ENCODE assay signal across 9 mouse cellular contexts in the genomic region with DNA sequence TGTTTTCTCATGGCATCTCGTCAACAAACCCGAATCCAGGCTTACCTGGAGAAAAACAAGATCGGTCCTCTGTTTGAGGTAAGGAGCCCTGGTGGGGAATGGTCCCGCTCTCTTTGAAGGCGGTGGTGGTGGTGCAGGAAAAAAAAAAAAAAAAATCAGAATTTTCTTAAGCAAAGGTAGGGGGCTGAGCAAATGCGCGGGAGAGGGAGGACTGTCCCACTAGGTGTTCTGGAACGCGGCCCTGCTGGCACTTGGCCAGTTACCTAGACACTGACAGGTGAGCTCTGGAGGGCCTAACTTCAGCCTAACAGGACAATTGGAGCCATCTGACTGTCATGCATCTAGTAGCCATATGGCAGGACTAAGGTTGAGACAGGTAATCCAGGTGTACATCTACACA. TPM values are rescaled to one million over a fixed set of nuclear protein-coding genes. Genes with fewer than 3 reads are reported as not detected.
DNase-seq lines count a peak whose midpoint lies in the region; ATAC-seq and TF ChIP-seq lines count a peak whose summit lies in the region.
"Had no signal": no experiment of that assay in that cellular context is flagged by ENCODE, and none has a peak within 500 bp of the region (broad histone marks: within the 10 kb centered on the region; RNA-seq: fewer than 3 reads in every experiment).

No protein-coding gene starts in this region.

- DNase-seq in lung, embryonic 14.5 days: peak; percentile 11
- no peak for DNase-seq in lung, adult 18-20 months
- peak; percentile 85 for DNase-seq in cerebellum, postnatal 14 days
- peak; percentile 5 for DNase-seq in heart, postnatal 4 days
- DNase-seq in lung, postnatal 10 days: peak; percentile 4
- no peak for DNase-seq in gastrocnemius, postnatal 25 days
- DNase-seq in layer of hippocampus, adult 9-10 months (ENCODE audit: low spot score): no peak

- no peak overlapping the region for H3K27ac ChIP-seq in lung, embryonic 14.5 days (ENCODE audit: low read depth)

- H3K9ac ChIP-seq in lung, embryonic 14.5 days: peak overlapping the region; percentile 36

- WGBS in lung, embryonic 14.5 days: 3% methylated on average over 9 of the region's 9 CpGs

- H3K4me2 ChIP-seq in lung, embryonic 14.5 days: peak overlapping the region; percentile 71

- H3K4me1 ChIP-seq in lung, embryonic 14.5 days (ENCODE audit: insufficient read depth): no peaks in the 10 kb centered on the region

- H3K4me3 ChIP-seq in lung, embryonic 14.5 days (ENCODE audit: low read depth, low read length): peak overlapping the region; percentile 42

- ATAC-seq in lung, embryonic 14.5 days (ENCODE audit: insufficient read depth): no peak
- ATAC-seq in megakaryocyte progenitor cell, adult 5-6 weeks (replicated peaks; ENCODE audit: poor library complexity): no peak

- no peaks in the 10 kb centered on the region for H3K36me3 ChIP-seq in lung, embryonic 14.5 days (ENCODE audit: insufficient read depth)

- H3K27me3 ChIP-seq in lung, embryonic 14.5 days (ENCODE audit: insufficient read depth, low read length): peaks cover 8% of the 10 kb centered on the region; the same call in 1 of the 2 replicates

- H3K9me3 ChIP-seq in lung, embryonic 14.5 days (ENCODE audit: low read depth, low read length): no peaks in the 10 kb centered on the region

- no peak for TF ChIP-seq CTCF in lung, embryonic 14.5 days (IDR thresholded peaks at IDR 0.05; ENCODE audit: low read depth)

RNA-seq across cellular contexts. Expression of gene A830018L16Rik, which starts 0.7 kb away (rescaled TPM):
- polyA plus RNA-seq in lung, embryonic 14.5 days (2014; fragmentation: Nextera tagmentation; extraction: Ambion mirVana): 0.64 and 0.93 TPM in 2 replicates
- total RNA-seq in heart, postnatal 4 days (2021): under 1 TPM; 0.33 to 0.45 TPM
- total RNA-seq in megakaryocyte progenitor cell, adult 5-6 weeks (2015): not detected in 2 replicates
- not detected in 2 replicates for total RNA-seq in megakaryocyte progenitor cell, adult 5-6 weeks (2017)
- total RNA-seq in gastrocnemius, postnatal 25 days (2021): under 1 TPM in 1 of 2 experiments, not detected in 1; 0.13 TPM
- total RNA-seq: liver, adult 2 months had no signal
- polyA plus RNA-seq: liver, adult 2 months had no signal

Comparison
In these comparisons a context has a peak if more than half of its experiments do, and no peak if none do; other contexts are left out.
1. DNase-seq: peak in lung, embryonic 14.5 days (single experiment), cerebellum, postnatal 14 days (2 of 2), heart, postnatal 4 days (single experiment) and lung, postnatal 10 days (single experiment); none in lung, adult 18-20 months (0 of 2), gastrocnemius, postnatal 25 days (single experiment) and layer of hippocampus, adult 9-10 months (single experiment).